8 mouse cellular contexts compared by ENCODE assay signal in the genomic region with DNA sequence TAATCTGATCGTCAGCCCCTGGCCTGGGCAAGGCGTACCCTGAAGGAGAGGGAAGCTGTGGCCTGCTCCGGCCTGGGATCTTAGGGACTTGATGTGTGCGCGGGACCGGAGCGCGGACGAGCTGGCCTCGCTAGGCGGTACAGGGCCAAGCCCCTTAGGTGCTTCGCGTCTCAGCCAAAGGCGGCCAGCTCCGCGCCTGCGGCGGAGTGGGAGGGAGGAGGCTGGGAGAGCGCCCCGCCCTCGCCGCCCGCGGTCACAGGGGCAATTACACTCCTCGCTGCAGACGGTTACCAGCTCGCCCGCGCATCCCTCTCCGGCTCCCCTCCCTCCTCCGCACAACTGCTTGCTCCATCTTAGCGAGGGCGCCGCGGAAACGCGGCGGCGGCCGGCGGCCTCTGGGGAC.
A peak's percentile ranks its signal among the peaks of the same experiment; 100 is the strongest.
DNase-seq lines count a peak whose midpoint lies in the region; ATAC-seq and TF ChIP-seq lines count a peak whose summit lies in the region.

No protein-coding gene starts in this region.

- no peaks in the 10 kb centered on the region for H3K9me3 ChIP-seq in forebrain, postnatal 0 days (ENCODE audit: low read length)
- H3K9me3 ChIP-seq in hindbrain, embryonic 12.5 days (replicated peaks) = no peaks in the 10 kb centered on the region
- H3K9me3 ChIP-seq in limb, embryonic 11.5 days (ENCODE audit: control insufficient read depth, low read length) = no peaks in the 10 kb centered on the region
- no peaks in the 10 kb centered on the region for H3K9me3 ChIP-seq in midbrain, embryonic 12.5 days

- peak; percentile 56 for DNase-seq in R1 (ENCODE audit: low read depth, low spot score)
- peak; percentile 38 for DNase-seq in cerebellum, adult 11-12 months
- peak; percentile 65 for DNase-seq in forebrain, postnatal 0 days
- peak; percentile 76 for DNase-seq in limb, embryonic 11.5 days (ENCODE audit: low spot score)
- peak; percentile 50 for DNase-seq in right cerebral cortex, postnatal 4 days
- no peak for DNase-seq in frontal cortex, postnatal 10 days (ENCODE audit: low spot score in 2 of 2)

- peak; percentile 81 for ATAC-seq in forebrain, postnatal 0 days
- peak; percentile 81 for ATAC-seq in hindbrain, embryonic 12.5 days (ENCODE audit: low FRiP score)
- peak; percentile 36; the same call in 1 of the 2 replicates for ATAC-seq in limb, embryonic 11.5 days (ENCODE audit: insufficient number of reproducible peaks, low FRiP score, low TSS enrichment, low read depth)
- peak; percentile 88 for ATAC-seq in midbrain, embryonic 12.5 days (ENCODE audit: low FRiP score, low read depth)

- H3K27ac ChIP-seq in forebrain, postnatal 0 days (ENCODE audit: low read depth, low read length) = no peak overlapping the region
- H3K27ac ChIP-seq in hindbrain, embryonic 12.5 days = peak overlapping the region; percentile 80
- no peak overlapping the region for H3K27ac ChIP-seq in limb, embryonic 11.5 days (replicated peaks; ENCODE audit: low read depth, low read length)
- H3K27ac ChIP-seq in midbrain, embryonic 12.5 days (replicated peaks) = peak overlapping the region; percentile 76

- H3K4me2 ChIP-seq in forebrain, postnatal 0 days (ENCODE audit: low read depth) = peak overlapping the region; percentile 62
- H3K4me2 ChIP-seq in hindbrain, embryonic 12.5 days (replicated peaks) = peak overlapping the region; percentile 53
- H3K4me2 ChIP-seq in limb, embryonic 11.5 days (ENCODE audit: low read depth, severe bottlenecking) = peak overlapping the region; percentile 61
- H3K4me2 ChIP-seq in midbrain, embryonic 12.5 days (replicated peaks) = peak overlapping the region; percentile 49

- 8% methylated on average over 31 of the region's 41 CpGs for WGBS in forebrain, postnatal 0 days
- WGBS in hindbrain, embryonic 12.5 days = 0% methylated on average over 6 of the region's 41 CpGs
- 1% methylated on average over 25 of the region's 41 CpGs for WGBS in limb, embryonic 11.5 days
- under 1% methylated on average over 30 of the region's 41 CpGs for WGBS in midbrain, embryonic 12.5 days

- H3K4me1 ChIP-seq in forebrain, postnatal 0 days (ENCODE audit: insufficient read depth) = 0 out of 2 replicates have a peak, but pooled peaks cover 6% of the 10 kb centered on the region
- H3K4me1 ChIP-seq in hindbrain, embryonic 12.5 days = peaks cover 46% of the 10 kb centered on the region
- H3K4me1 ChIP-seq in limb, embryonic 11.5 days (ENCODE audit: control insufficient read depth, insufficient read depth, low read length) = peaks cover 37% of the 10 kb centered on the region
- peaks cover 30% of the 10 kb centered on the region for H3K4me1 ChIP-seq in midbrain, embryonic 12.5 days

- no peaks in the 10 kb centered on the region for H3K36me3 ChIP-seq in forebrain, postnatal 0 days (ENCODE audit: insufficient read depth)
- H3K36me3 ChIP-seq in hindbrain, embryonic 12.5 days = no peaks in the 10 kb centered on the region
- H3K36me3 ChIP-seq in limb, embryonic 11.5 days (ENCODE audit: control insufficient read depth, insufficient read depth, low read length) = no peaks in the 10 kb centered on the region
- H3K36me3 ChIP-seq in midbrain, embryonic 12.5 days = no peaks in the 10 kb centered on the region

- no peaks in the 10 kb centered on the region; the same call in 1 of the 2 replicates for H3K27me3 ChIP-seq in forebrain, postnatal 0 days (ENCODE audit: insufficient read depth, low read length)
- H3K27me3 ChIP-seq in hindbrain, embryonic 12.5 days = peaks cover 89% of the 10 kb centered on the region
- peaks cover 52% of the 10 kb centered on the region for H3K27me3 ChIP-seq in limb, embryonic 11.5 days (ENCODE audit: control insufficient read depth, insufficient read depth, low read length)
- H3K27me3 ChIP-seq in midbrain, embryonic 12.5 days = peaks cover 94% of the 10 kb centered on the region

- peak overlapping the region; percentile 50 for H3K9ac ChIP-seq in forebrain, postnatal 0 days
- H3K9ac ChIP-seq in hindbrain, embryonic 12.5 days = peak overlapping the region; percentile 44
- 0 out of 2 replicates have a peak overlapping the region, but pooled peaks have one; percentile 22 for H3K9ac ChIP-seq in limb, embryonic 11.5 days (ENCODE audit: low read length)
- H3K9ac ChIP-seq in midbrain, embryonic 12.5 days (replicated peaks) = peak overlapping the region; percentile 37; the same call in 1 of the 2 replicates

- TF ChIP-seq CTCF in forebrain, postnatal 0 days (IDR thresholded peaks at IDR 0.05; ENCODE audit: low read depth) = 0 out of 2 replicates have a peak, but pooled peaks have one; percentile 29

- H3K4me3 ChIP-seq in forebrain, postnatal 0 days (ENCODE audit: low read depth, low read length) = peak overlapping the region; percentile 35
- H3K4me3 ChIP-seq in hindbrain, embryonic 12.5 days = peak overlapping the region; percentile 26
- H3K4me3 ChIP-seq in limb, embryonic 11.5 days (ENCODE audit: low read depth, low read length) = peak overlapping the region; percentile 27
- H3K4me3 ChIP-seq in midbrain, embryonic 12.5 days = peak overlapping the region; percentile 30

Comparison
In these comparisons a context has a peak if more than half of its experiments do, and no peak if none do; other contexts are left out.
1. DNase-seq: peak in R1 (single experiment), cerebellum, adult 11-12 months (single experiment), forebrain, postnatal 0 days (single experiment), limb, embryonic 11.5 days (single experiment) and right cerebral cortex, postnatal 4 days (single experiment); none in frontal cortex, postnatal 10 days (0 of 2).
2. ATAC-seq: peak in every context shown above with its lines; median percentile 88 in midbrain, embryonic 12.5 days; 81 in forebrain, postnatal 0 days; 81 in hindbrain, embryonic 12.5 days; 36 in limb, embryonic 11.5 days.
3. H3K27ac ChIP-seq: peak in hindbrain, embryonic 12.5 days (single experiment) and midbrain, embryonic 12.5 days (single experiment); none in forebrain, postnatal 0 days (single experiment) and limb, embryonic 11.5 days (single experiment).
4. Peak in every context shown above with its lines, with median percentiles within 50 percentile points of each other: H3K4me2 ChIP-seq, H3K4me3 ChIP-seq and H3K9ac ChIP-seq.